Comparison of ENCODE assay signal across 12 mouse cellular contexts in genomic region chr1:126681773-126682172, GRCm38 (mm10).
DNase-seq lines count a peak whose midpoint lies in the region; ATAC-seq and TF ChIP-seq lines count a peak whose summit lies in the region.
"Had no signal": no experiment of that assay in that cellular context is flagged by ENCODE, and none has a peak within 500 bp of the region (broad histone marks: within the 10 kb centered on the region; RNA-seq: fewer than 3 reads in every experiment).

No protein-coding gene starts in this region.

- TF ChIP-seq POLR2A in cerebellum, adult 2 months (IDR thresholded peaks at IDR 0.05; ENCODE audit: borderline replicate concordance, insufficient read depth, low read length), result no peak

- H3K4me2 ChIP-seq in forebrain, embryonic 14.5 days (ENCODE audit: low read length), result no peak overlapping the region
- H3K4me2 ChIP-seq in neural tube, embryonic 15.5 days, result peak overlapping the region; percentile 38
- H3K4me2 ChIP-seq: embryonic facial prominence, embryonic 12.5 days had no signal

- no peaks in the 10 kb centered on the region for H3K9me3 ChIP-seq in forebrain, embryonic 14.5 days (replicated peaks; ENCODE audit: control insufficient read depth, low read length)
- H3K9me3 ChIP-seq in neural tube, embryonic 15.5 days (replicated peaks), result no peaks in the 10 kb centered on the region
- H3K9me3 ChIP-seq: embryonic facial prominence, embryonic 12.5 days had no signal

- ATAC-seq in forebrain, embryonic 14.5 days, result peak; percentile 44
- ATAC-seq in megakaryocyte progenitor cell, adult 5-6 weeks (replicated peaks; ENCODE audit: poor library complexity), result peak; percentile 39
- ATAC-seq in neural tube, embryonic 15.5 days (ENCODE audit: low FRiP score), result peak; percentile 46

- H3K27me3 ChIP-seq in forebrain, embryonic 14.5 days (replicated peaks; ENCODE audit: control insufficient read depth, insufficient read depth, low read length), result no peaks in the 10 kb centered on the region
- no peaks in the 10 kb centered on the region for H3K27me3 ChIP-seq in neural tube, embryonic 15.5 days (replicated peaks)
- peaks cover 3% of the 10 kb centered on the region; the same call in 1 of the 2 replicates for H3K27me3 ChIP-seq in cerebellum, adult 2 months (ENCODE audit: control insufficient read depth, insufficient read depth, low read length)

- peaks cover 38% of the 10 kb centered on the region for H3K4me1 ChIP-seq in forebrain, embryonic 14.5 days (ENCODE audit: control insufficient read depth, insufficient read depth, low read length)
- peaks cover 42% of the 10 kb centered on the region for H3K4me1 ChIP-seq in neural tube, embryonic 15.5 days
- H3K4me1 ChIP-seq in cerebellum, adult 2 months (ENCODE audit: control insufficient read depth, insufficient read depth, low read length), result peaks cover 10% of the 10 kb centered on the region

- H3K27ac ChIP-seq in forebrain, embryonic 14.5 days (ENCODE audit: low read depth, low read length), result peak overlapping the region; percentile 75; the same call in 1 of the 2 replicates
- H3K27ac ChIP-seq in neural tube, embryonic 15.5 days (replicated peaks), result peak overlapping the region; percentile 65
- no peak overlapping the region for H3K27ac ChIP-seq in cerebellum, adult 2 months (ENCODE audit: insufficient read depth, low read length)
- H3K27ac ChIP-seq in gastrocnemius, adult 2 months, result no peak overlapping the region
- H3K27ac ChIP-seq: embryonic facial prominence, embryonic 12.5 days had no signal

- TF ChIP-seq CTCF in cerebellum, adult 2 months (IDR thresholded peaks at IDR 0.05; ENCODE audit: borderline replicate concordance, insufficient read depth, low read depth, low read length), result no peak
- no peak for TF ChIP-seq CTCF in gastrocnemius, adult 2 months (IDR thresholded peaks at IDR 0.05)

- WGBS in forebrain, embryonic 14.5 days, result 6% methylated on average over 8 of the region's 8 CpGs
- WGBS in neural tube, embryonic 15.5 days, result 15% methylated on average over 8 of the region's 8 CpGs
- 26% methylated on average over 8 of the region's 8 CpGs for WGBS in cerebellum, adult 2 months

- DNase-seq in heart, adult 11 months, result peak; percentile 79
- no peak for DNase-seq in heart, postnatal 4 days
- peak; percentile 72 for DNase-seq in forebrain, embryonic 14.5 days (ENCODE audit: low spot score)
- no peak for DNase-seq in urinary bladder, postnatal 25 days (ENCODE audit: low spot score)
- no peak for DNase-seq in cerebellum, adult 2 months
- DNase-seq in gastrocnemius, adult 2 months, result no peak
- DNase-seq: kidney, adult 11 months; lung, adult 2 months; right cerebral cortex, postnatal 25 days had no signal

- H3K9ac ChIP-seq in forebrain, embryonic 14.5 days (ENCODE audit: low read length), result peak overlapping the region; percentile 35
- H3K9ac ChIP-seq in neural tube, embryonic 15.5 days (replicated peaks), result no peak overlapping the region
- H3K9ac ChIP-seq: embryonic facial prominence, embryonic 12.5 days had no signal

- H3K36me3 ChIP-seq in forebrain, embryonic 14.5 days (ENCODE audit: control insufficient read depth, insufficient read depth, low read length), result no peaks in the 10 kb centered on the region
- H3K36me3 ChIP-seq in neural tube, embryonic 15.5 days, result no peaks in the 10 kb centered on the region
- H3K36me3 ChIP-seq: embryonic facial prominence, embryonic 12.5 days had no signal

- H3K4me3 ChIP-seq in forebrain, embryonic 14.5 days (ENCODE audit: low read depth, low read length), result no peak overlapping the region
- no peak overlapping the region for H3K4me3 ChIP-seq in neural tube, embryonic 15.5 days (replicated peaks)
- H3K4me3 ChIP-seq in cerebellum, adult 2 months (replicated peaks; ENCODE audit: insufficient read depth, low read depth, low read length), result no peak overlapping the region
- H3K4me3 ChIP-seq in gastrocnemius, adult 2 months, result no peak overlapping the region
- H3K4me3 ChIP-seq: embryonic facial prominence, embryonic 12.5 days had no signal

- intact Hi-C loops in gastrocnemius, adult 2 months (cut with DNase I), result no loop called here

Comparison
In these comparisons a context has a peak if more than half of its experiments do, and no peak if none do; other contexts are left out.
1. DNase-seq: peak in heart, adult 11 months (single experiment) and forebrain, embryonic 14.5 days (single experiment); none in heart, postnatal 4 days (single experiment), urinary bladder, postnatal 25 days (single experiment), cerebellum, adult 2 months (0 of 2) and gastrocnemius, adult 2 months (single experiment).
2. H3K27ac ChIP-seq: peak in forebrain, embryonic 14.5 days (single experiment) and neural tube, embryonic 15.5 days (single experiment); none in cerebellum, adult 2 months (single experiment) and gastrocnemius, adult 2 months (single experiment).
3. Peak in every context shown above with its lines, with median percentiles within 50 percentile points of each other: ATAC-seq.